Mouse (Mus musculus) left cerebral cortex, postnatal 25 days (tissue): ENCODE measurements at regions not wholly inside any gene's neighbourhood (a gene's known extent, or its start where the extent isn't known, plus 50 kb on each side); places are given as distances from the start of the nearest gene placed in this dataset.
A peak's percentile ranks its signal among the peaks of the same experiment; 100 is the strongest.

Source experiments
- DNase-seq, 2 experiments: peaks; one replicate each; pipeline ENCODE4 v3.0.0; 2022; ENCODE audit warnings: low spot score in 2 of 2, mixed read lengths in 1 of 2
- intact Hi-C: fragments of 180-260 bp; cut with DNase I; formaldehyde crosslinking; loops from one replicate; pipeline ENCODE4 v1.15.1; 2025

DNA sequence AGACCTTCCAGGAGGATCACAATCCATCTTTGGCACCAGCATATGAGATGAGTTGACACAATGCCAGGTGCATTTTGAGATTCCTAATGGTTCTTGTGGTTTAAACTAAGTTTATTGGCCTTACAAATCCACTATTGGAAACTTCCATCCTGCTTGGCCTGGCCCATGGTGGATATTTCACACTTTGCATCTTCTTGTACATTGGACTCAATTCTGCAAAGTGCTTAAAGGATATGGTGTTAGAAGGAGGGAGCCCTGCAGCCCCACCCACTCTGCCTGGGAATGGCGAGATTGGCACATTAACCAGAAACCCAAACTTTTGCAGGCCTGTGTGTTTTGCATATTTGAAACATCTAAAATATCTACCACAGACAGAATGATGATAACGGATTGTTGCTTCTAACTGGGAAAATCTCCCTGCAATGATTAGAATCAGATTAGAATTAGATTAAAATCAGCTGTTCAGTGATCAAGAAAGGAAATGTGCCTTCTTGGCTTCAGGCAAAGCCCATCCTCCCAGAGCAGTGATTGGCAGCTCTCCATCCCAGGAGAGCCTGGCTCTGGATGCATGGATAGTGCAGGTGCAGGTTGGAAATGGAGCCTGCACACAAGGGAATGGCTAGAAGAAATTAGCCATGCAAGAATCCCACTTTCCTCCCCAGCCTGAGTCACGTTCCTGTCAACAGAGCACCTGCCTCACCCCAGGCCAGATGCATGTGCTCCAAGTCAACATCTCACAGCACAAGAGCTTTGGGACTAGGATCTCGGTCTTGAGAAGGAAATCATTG is 162.3 kb downstream of the Atp6ap1l start:
- DNase-seq = no peak
- intact Hi-C loops = no loop called here

DNA sequence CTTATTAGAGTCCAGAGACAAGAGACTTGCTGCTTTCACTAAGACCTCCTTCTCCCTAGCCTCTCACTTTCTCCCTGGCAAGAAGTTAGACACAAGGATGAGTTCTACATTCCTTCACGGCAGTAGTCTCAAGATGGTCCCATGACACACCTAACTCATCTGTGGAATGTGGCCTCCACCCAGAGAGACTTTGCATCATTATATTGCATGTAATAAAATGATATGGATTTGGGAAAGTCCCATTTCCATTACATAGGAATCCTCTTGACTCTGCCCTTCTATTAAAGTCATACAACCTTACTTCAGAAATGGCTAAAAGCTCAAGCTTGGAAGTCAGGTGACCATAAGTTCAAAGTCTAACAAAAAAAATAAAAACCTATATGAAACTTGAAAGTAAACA is 165.4 kb downstream of the Atp6ap1l start:
- intact Hi-C loops = no loop called here
- DNase-seq = no peak

- no peak for DNase-seq
- intact Hi-C loops = no loop called here
Measured at GRCm38 (mm10) chr13:90738513-90738912, 166.6 kb downstream of the Atp6ap1l start.

GRCm38 (mm10) chr13:90733265-90733664 is 171.9 kb downstream of the Atp6ap1l start:
- no peak for DNase-seq
- intact Hi-C loops = no loop called here

GRCm38 (mm10) chr13:90729078-90729477 is 176.1 kb downstream of the Atp6ap1l start:
- peak in 1 of 2 experiments; percentile 12 for DNase-seq
- intact Hi-C loops = no loop called here

DNA sequence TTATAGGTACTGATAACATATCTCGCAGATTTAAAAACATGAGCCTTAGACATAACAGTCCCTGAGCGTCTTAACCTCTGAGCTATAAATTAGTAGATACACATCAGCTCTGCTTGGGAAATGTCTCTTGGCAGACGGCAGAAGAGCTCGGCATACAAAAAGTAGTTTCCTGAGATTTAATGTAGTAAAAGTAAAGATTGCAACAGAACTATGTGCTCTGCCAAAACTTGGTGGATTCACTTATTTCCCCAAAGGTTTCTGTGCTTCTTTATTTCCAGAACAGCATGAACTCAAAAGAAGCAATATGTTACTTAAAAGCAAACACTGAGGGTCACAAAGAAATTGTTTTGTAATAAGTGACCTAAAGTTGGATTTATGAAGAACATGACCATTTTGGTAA is 177.3 kb downstream of the Atp6ap1l start:
- DNase-seq = no peak
- intact Hi-C loops = no loop called here

DNA sequence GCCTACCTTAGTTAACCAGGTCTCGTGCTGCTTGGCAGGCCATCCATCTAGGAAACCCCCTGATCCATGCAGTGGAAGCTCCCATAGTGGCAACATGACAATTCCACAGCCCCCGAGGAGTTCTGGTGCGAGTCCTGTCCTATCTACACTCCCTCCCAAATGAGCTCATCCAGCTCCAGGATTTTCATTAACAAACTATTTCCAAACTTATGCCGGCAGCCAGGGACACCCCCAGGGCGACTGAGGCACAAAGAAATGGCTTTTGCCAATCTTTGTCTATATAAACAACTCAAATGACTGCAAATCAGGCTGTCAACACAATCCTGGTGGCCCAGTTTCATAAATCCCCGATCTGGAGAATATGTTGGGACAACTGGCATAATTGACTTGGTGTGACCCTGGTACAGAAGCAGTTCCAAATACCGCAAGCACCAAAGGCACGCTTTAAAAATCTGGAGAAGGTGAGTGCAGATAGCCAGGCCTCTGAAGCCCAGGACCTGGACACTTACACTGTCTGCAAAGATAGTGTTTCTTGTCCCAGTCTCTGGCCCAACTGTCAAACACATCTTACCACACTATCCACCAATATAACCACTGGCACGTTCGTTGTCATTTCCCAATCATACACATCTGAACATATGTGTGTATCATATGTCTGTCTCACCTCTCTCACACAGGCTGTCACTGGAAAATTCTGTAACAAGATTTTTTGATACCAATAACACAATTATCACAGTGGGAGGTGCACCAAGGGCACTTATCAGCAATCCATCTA is 179.9 kb downstream of the Atp6ap1l start:
- intact Hi-C loops = no loop called here
- no peak for DNase-seq

DNA sequence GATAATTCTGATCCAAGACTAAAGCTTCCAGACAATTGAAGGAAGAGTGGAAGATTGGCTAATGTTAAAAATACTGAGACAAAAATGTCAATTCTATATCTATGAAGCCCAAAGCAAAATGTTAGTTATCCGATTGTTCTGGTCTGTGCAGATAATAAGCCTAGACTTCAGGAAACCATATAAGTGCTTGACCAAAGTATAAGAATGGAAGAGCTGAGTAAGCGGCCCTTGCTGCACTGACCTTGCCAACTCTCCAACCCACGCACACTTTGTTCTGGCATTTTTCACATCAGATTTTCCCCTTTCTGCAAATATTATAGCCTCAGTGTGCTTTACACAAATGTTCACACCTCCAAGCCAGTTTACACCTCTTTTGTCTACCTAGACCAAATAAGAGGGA is 180.6 kb downstream of the Atp6ap1l start:
- no peak for DNase-seq
- intact Hi-C loops = no loop called here

DNA sequence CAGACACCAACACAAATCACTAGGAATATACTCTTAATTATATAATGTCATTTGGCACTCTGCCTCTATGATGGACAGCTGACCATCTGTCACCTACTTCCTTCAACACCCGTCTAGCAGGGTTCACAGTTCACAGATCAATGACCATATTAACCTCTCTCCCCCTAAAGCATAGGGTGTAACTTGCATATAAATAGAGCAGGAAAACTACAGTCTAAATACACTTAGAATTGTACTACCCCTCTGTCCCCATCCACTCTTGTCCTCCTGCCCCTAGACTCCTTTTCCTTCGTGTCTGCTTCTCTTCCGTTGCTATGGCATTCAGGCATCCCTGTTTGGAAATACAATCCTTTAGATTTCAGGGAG is 181.6 kb downstream of the Atp6ap1l start:
- intact Hi-C loops = no loop called here
- DNase-seq = no peak

DNA sequence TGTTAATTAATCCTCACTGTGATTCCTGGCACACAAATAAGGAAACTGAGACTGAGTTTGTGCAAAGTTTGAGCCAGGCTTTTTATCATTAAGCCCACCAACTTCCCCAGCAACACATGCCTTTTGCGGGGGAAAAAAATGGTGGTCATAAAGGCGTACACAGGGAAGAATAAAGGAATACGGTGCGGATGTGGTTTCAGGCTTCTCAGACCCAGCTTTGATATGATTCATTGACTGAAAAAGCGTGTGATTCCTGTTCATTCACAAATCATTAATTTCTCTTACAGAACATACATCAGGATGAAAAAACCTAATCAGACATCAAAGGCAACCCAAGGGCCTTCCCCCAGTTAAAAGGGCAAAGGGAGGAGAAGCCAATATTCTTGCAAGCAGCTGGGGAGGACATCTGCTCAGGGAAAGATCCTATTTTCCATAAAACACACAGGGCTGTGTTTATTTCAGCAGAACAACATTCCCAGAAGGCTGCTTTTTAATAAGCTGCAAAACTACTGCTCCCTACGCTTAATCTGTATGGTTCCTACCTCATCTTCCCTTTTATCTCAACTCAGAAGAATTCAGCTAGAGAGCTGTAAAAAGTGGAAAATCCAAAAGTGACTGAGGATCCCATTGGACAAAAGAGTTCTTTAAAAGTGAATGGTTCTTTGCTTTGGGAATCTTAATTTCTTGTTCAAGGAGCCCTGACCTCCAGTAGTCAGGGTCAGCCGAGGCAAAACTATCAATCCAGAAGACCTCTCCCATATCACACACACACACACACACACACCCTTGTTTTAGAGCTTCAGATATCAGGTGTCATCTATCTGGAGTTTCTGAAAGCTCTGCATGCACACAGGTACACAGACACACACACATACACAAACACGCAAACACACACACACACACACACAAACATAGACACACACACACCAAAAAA is 182.3 kb downstream of the Atp6ap1l start:
- DNase-seq = no peak
- intact Hi-C loops = no loop called here

DNA sequence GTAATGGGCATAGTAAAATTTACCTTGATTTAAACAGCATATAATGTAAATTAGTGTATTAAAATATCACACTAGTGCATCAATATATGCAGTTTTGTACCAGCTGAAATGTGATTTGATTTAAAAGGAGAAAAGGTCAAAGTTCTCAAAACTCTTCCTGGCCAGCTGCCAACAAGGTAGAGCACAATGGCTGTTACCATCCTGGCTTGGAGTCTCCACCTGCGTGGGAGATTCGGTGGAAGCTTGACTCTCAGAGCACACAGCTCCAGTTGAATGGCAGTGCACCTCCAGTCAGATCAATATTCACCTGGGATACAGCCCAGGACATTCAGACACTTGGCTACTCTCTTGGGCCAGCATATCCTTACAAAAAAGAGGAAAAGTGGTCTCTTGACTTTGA is 220.8 kb downstream of the Atp6ap1l start:
- DNase-seq = no peak
- intact Hi-C loops = no loop called here

DNA sequence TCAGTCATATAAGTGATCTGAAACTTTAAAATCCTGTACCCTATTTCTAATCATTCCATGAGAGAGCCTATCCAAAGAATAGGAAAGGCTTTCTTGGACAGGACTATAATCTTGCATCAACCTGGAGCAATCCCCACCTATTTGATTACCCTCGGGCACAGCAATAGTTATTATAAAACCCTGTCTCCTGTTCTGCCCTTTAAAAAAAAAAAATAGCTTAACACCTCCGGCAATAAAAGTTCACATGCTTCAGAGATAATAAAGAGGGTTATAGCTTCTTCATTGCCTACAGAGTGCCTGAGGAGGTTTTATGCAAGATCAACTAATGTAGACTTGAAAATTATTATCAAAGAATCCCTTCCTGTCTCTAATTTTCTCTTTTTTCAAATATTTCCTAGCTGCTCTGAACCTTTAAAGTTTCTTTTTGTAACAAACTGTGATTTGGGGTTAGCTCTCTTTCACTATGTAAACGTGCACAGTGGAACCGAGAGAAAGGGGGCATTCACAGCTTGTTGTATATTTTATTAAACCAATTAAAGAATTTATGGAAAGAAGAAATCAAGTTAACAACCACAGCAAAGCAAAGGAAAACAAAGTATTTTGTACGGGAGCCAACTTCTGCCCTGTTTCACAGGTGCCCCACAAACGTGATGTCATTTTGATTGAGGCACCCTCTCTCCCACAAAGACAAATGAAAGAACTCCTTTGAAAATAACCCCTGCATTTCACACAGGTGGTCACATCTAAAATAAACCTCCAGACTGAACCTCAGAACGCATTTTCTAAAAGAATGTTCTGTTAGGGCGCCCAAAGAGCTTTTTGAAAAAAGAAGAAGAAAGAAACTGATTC is 225.8 kb downstream of the Atp6ap1l start:
- intact Hi-C loops = no loop called here

DNA sequence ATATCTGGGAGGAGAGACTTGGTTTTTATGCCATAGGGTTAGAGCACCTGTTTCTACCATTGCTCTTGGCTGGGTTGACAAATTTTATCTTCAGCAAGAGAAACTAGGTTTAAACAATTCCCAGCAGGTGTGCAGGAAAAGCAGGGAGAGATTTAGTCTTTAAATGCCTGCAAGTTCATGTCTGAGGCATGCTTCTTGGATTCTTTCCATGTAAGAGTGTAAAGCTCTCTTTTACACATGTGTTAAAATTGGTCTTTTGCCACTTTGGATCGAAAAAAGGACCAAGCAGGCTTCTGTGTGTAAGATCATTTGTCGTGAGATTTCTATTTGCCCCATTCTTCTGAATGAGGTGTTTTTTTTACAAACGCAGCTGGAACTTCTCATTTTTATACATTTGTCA is 231.3 kb downstream of the Atp6ap1l start:
- DNase-seq = no peak
- intact Hi-C loops = no loop called here

More for the DNA sequence above, 225.8 kb downstream of the Atp6ap1l start:
- DNase-seq = no peak

GRCm38 (mm10) chr13:90673079-90673478 is 232.1 kb downstream of the Atp6ap1l start:
- intact Hi-C loops = no loop called here
- no peak for DNase-seq

DNA sequence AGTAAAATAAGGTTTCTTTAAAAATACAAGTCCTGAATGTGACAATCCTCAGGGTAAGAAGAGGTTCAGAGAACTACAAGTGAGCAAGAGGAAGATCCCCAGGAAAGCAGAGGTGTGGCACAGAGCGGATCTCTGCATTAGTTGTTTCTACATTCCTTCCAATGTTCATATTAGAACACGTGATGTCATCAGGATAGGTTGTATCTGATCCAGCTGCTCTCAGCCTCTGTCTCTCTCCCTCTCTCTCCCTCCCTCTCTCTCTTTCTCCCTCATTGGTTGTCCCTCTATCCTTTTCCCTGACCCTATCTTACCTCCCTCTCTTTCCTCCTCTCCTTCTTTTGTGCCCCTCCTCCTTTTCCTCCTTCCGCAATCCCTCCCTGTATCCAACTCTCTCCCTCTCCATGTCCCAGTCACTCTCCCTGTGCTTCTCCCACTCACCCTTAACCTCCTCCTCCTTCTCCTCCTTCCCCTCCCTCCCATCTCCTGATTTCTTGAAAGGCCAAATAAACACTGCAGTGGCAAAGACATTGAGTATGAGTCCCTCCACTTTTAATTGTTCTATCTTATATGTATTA is 243.5 kb downstream of the Atp6ap1l start:
- intact Hi-C loops = no loop called here
- DNase-seq = no peak

- intact Hi-C loops = no loop called here
- DNase-seq = no peak
Measured at GRCm38 (mm10) chr13:90660950-90661349, 244.2 kb downstream of the Atp6ap1l start.

GRCm38 (mm10) chr13:90659087-90659486 is 246.1 kb downstream of the Atp6ap1l start:
- no peak for DNase-seq
- intact Hi-C loops = no loop called here

- intact Hi-C loops = no loop called here
- DNase-seq = no peak
Measured at GRCm38 (mm10) chr13:90646356-90646755, 258.8 kb downstream of the Atp6ap1l start.

DNA sequence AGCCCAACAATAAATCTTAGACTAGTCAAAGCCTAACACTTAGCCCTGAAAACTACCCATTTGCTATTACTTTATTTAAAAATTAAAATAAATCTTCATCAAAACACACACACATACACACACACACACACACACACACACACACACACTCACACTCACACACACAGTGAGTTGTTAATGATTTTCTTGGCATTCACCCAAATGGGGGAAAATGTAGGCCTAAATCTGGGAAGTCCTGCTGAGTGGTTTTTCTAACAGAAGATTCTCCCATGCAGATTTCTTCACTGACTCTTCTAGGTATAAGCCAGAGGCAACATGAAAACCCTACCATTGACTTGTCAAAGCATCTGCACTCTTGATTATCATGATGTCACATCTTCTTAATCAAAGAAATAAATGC is 260.9 kb downstream of the Atp6ap1l start:
- intact Hi-C loops = loop anchor here (5.0 kb wide), 1 partner anchor 48 kb away; no protein-coding TSS in a partner anchor
- DNase-seq = no peak
